Mouse (Mus musculus) CH12.LX (cell line): ENCODE data around the gene Gm13030. TPM values are rescaled to one million over a fixed set of nuclear protein-coding genes. Genes with fewer than 3 reads are reported as not detected.
"Not testable (repeated sequence)": the region's sequence is repeated elsewhere in the genome, so short reads cannot be mapped to it uniquely, and the experiment has no call there.

Experiments used
- DNase-seq: peaks from one replicate; pipeline ENCODE4 v3.0.0-alpha.2; 2013; ENCODE audit errors: extremely low read depth
- H3K27ac ChIP-seq: 2 replicates; pipeline ENCODE4 v1.5.1; 2012; ENCODE audit warnings: low read depth, mild to moderate bottlenecking, control low read depth, moderate library complexity; ENCODE audit not compliant: insufficient read depth
- H3K27me3 ChIP-seq: replicated peaks from 2 replicates; pipeline ENCODE3; 2012; ENCODE audit warnings: inconsistent platforms
- H3K36me3 ChIP-seq, 2 experiments: replicated peaks in 1 of 2; 2 replicates each; pipeline versions ENCODE3 to v1.6.1; 2012; ENCODE audit warnings: inconsistent platforms in 1 of 2, low read length in 1 of 2, mild to moderate bottlenecking in 1 of 2, mixed read lengths in 1 of 2, moderate library complexity in 1 of 2; ENCODE audit not compliant: control insufficient read depth in 1 of 2, insufficient read depth in 1 of 2
- H3K4me1 ChIP-seq, 2 experiments: 2 replicates each; pipeline ENCODE4 v1.6.1; 2012; ENCODE audit warnings: inconsistent platforms in 1 of 2, moderate library complexity in 1 of 2; ENCODE audit not compliant: insufficient read depth in 2 of 2, control insufficient read depth in 1 of 2
- H3K4me2 ChIP-seq: 2 replicates; pipeline ENCODE4 v1.6.1; 2012; ENCODE audit warnings: low read depth, mild to moderate bottlenecking, control low read depth; ENCODE audit not compliant: poor library complexity, insufficient read depth, severe bottlenecking
- H3K4me3 ChIP-seq, 3 experiments: fragments of 150-350 bp in 1 of 3; sonication (generic) in 1 of 3; replicated peaks in 1 of 3; 2 replicates each; pipeline versions ENCODE3 to v1.5.1; 2011 to 2012; ENCODE audit warnings: low read depth in 2 of 3, low read length in 2 of 3, mild to moderate bottlenecking in 2 of 3, moderate library complexity in 2 of 3, control low read depth in 1 of 3, improper control_type of control experiment in 1 of 3, inconsistent platforms in 1 of 3, mixed read lengths in 1 of 3; ENCODE audit not compliant: poor library complexity in 1 of 3
- H3K79me2 ChIP-seq: replicated peaks from 2 replicates; pipeline ENCODE4 v1.6.1; 2012; ENCODE audit warnings: mild to moderate bottlenecking, moderate library complexity; ENCODE audit not compliant: control insufficient read depth, poor library complexity, insufficient read depth, severe bottlenecking; ENCODE audit errors: extremely low read depth
- H3K9ac ChIP-seq: 2 replicates; pipeline ENCODE4 v1.6.1; 2012; ENCODE audit warnings: low read depth, mild to moderate bottlenecking, control low read depth, moderate library complexity; ENCODE audit not compliant: insufficient read depth
- H3K9me3 ChIP-seq: replicated peaks from 2 replicates; pipeline ENCODE3; 2012; ENCODE audit warnings: low read length, inconsistent platforms, mixed read lengths
- CHD2 ChIP-seq: IDR thresholded peaks from 2 replicates; pipeline ENCODE4 v1.6.1; 2011; ENCODE audit warnings: low read length, improper control_type of control experiment
- ELF1 ChIP-seq: IDR thresholded peaks from 2 replicates; pipeline ENCODE4 v1.6.1; 2014; ENCODE audit warnings: low read depth, mild to moderate bottlenecking, inconsistent platforms, low read length, improper control_type of control experiment
- EP300 ChIP-seq: IDR thresholded peaks from 2 replicates; pipeline ENCODE4 v1.6.1; 2011; ENCODE audit warnings: low read length, improper control_type of control experiment
- ETS1 ChIP-seq: conservative IDR thresholded peaks from 2 replicates; pipeline ENCODE4 v1.6.1; 2012; ENCODE audit warnings: low read depth, mild to moderate bottlenecking, inconsistent platforms, low read length, improper control_type of control experiment, moderate library complexity
- GABPA ChIP-seq: IDR thresholded peaks from 2 replicates; pipeline ENCODE4 v1.6.1; 2012; ENCODE audit warnings: low read depth, low read length, improper control_type of control experiment, inconsistent platforms; ENCODE audit not compliant: insufficient replicate concordance
- HCFC1 ChIP-seq: IDR thresholded peaks from 2 replicates; pipeline ENCODE4 v1.6.1; 2012; ENCODE audit warnings: low read depth, mild to moderate bottlenecking, inconsistent platforms, low read length, improper control_type of control experiment
- JUND ChIP-seq: conservative IDR thresholded peaks from 2 replicates; pipeline ENCODE4 v1.6.1; 2011; ENCODE audit warnings: low read depth, low read length, improper control_type of control experiment
- MAZ ChIP-seq: IDR thresholded peaks from 2 replicates; pipeline ENCODE4 v1.6.1; 2012; ENCODE audit warnings: low read depth, mild to moderate bottlenecking, inconsistent platforms, low read length, improper control_type of control experiment, moderate library complexity
- MEF2A ChIP-seq: IDR thresholded peaks from 2 replicates; pipeline ENCODE4 v1.6.1; 2014; ENCODE audit warnings: low read depth, mild to moderate bottlenecking, inconsistent platforms, low read length, improper control_type of control experiment, borderline replicate concordance
- MYC ChIP-seq: IDR thresholded peaks from 2 replicates; pipeline ENCODE4 v1.6.1; 2011; ENCODE audit warnings: low read depth, mild to moderate bottlenecking, improper control_type of control experiment, low read length
- NELFE ChIP-seq: IDR thresholded peaks from 2 replicates; pipeline ENCODE4 v1.6.1; 2011; ENCODE audit warnings: low read depth, low read length, improper control_type of control experiment
- PAX5 ChIP-seq: IDR thresholded peaks from 2 replicates; pipeline ENCODE4 v1.6.1; 2012; ENCODE audit warnings: low read length, inconsistent platforms, mixed read lengths
- POLR2A ChIP-seq: IDR thresholded peaks from 2 replicates; pipeline ENCODE4 v1.6.1; 2011; ENCODE audit warnings: low read depth, mild to moderate bottlenecking, improper control_type of control experiment, low read length
- TBP ChIP-seq: conservative IDR thresholded peaks from 2 replicates; pipeline ENCODE4 v1.6.1; 2011; ENCODE audit warnings: low read depth, low read length, improper control_type of control experiment
- UBTF ChIP-seq: IDR thresholded peaks from 2 replicates; pipeline ENCODE4 v1.6.1; 2012; ENCODE audit warnings: low read depth, mild to moderate bottlenecking, inconsistent platforms, low read length, improper control_type of control experiment, moderate library complexity
- USF2 ChIP-seq: conservative IDR thresholded peaks from 2 replicates; pipeline ENCODE4 v1.6.1; 2011; ENCODE audit warnings: low read depth, low read length, improper control_type of control experiment
- ZC3H11A ChIP-seq: IDR thresholded peaks from 2 replicates; pipeline ENCODE4 v1.6.1; 2012; ENCODE audit warnings: low read depth, mild to moderate bottlenecking, inconsistent platforms, low read length, improper control_type of control experiment
- ZKSCAN1 ChIP-seq: IDR thresholded peaks from 2 replicates; pipeline ENCODE4 v1.6.1; 2012; ENCODE audit warnings: low read depth, inconsistent platforms, low read length, improper control_type of control experiment, borderline replicate concordance
- ZMIZ1 ChIP-seq: IDR thresholded peaks from 2 replicates; pipeline ENCODE4 v1.6.1; 2012; ENCODE audit warnings: low read depth, mild to moderate bottlenecking, inconsistent platforms, low read length, improper control_type of control experiment
- ZNF384 ChIP-seq: IDR thresholded peaks from 2 replicates; pipeline ENCODE4 v1.6.1; 2012; ENCODE audit warnings: low read depth, low read length, improper control_type of control experiment, inconsistent platforms
- dilution Hi-C: fragments of 300-500 bp; cut with MboI; formaldehyde crosslinking; loops from 2 replicates; pipeline ENCODE4 v1.14.3; 2020; ENCODE audit warnings: low sequenced_read_pairs; ENCODE audit not compliant: extremely low pct_unique_long_range_greater_than_20kb, extremely low pct_ligation_motif_present
- in situ Hi-C: fragments of 300-500 bp; cut with MboI; formaldehyde crosslinking; loops from 3 replicates; pipeline ENCODE4 v1.14.3; 2019; ENCODE audit warnings: low sequenced_read_pairs, low pct_ligation_motif_present, low pct_unique_long_range_greater_than_20kb, mixed read lengths
- polyA plus RNA-seq: library from polyadenylated mRNA; unstranded; fragments of >175 nt; gene quantifications from 2 replicates; pipeline ENCODE4 v1.2.1, GENCODE M21; 2012; ENCODE audit warnings: low read depth; ENCODE audit not compliant: insufficient read length
- total RNA-seq, 2 experiments: library from RNA; depleted of rRNA; stranded (reverse); fragments of 300-350 nt in 1 of 2; fragments of >200 nt in 1 of 2; gene quantifications; 2 replicates each; pipeline ENCODE4 v1.2.3; 2012 to 2014

The Gm13030 gene
- total and polyA plus RNA-seq, 3 experiments = not detected

GRCm38 (mm10) chr4:138899361-138899760 lies 25.6 kb upstream of the Gm13030 start:
- no peak for DNase-seq
- H3K9ac ChIP-seq = no peak overlapping the region
- no peak overlapping the region for H3K27ac ChIP-seq
- dilution Hi-C loops = no loop called here
- no peak overlapping the region for H3K4me2 ChIP-seq
- in situ Hi-C loops = no loop called here
- H3K4me1 ChIP-seq = no peaks in the 10 kb centered on the region
- no peaks in the 10 kb centered on the region for H3K27me3 ChIP-seq
- H3K79me2 ChIP-seq = no peaks in the 10 kb centered on the region
- no peaks in the 10 kb centered on the region for H3K9me3 ChIP-seq
- peaks cover 37 to 84% of the 10 kb centered on the region in 2 experiments for H3K36me3 ChIP-seq
- no peak for TF ChIP-seq JUND
- TF ChIP-seq MAZ = no peak
- no peak for TF ChIP-seq GABPA
- no peak for TF ChIP-seq ZC3H11A
- no peak for TF ChIP-seq MYC
- no peak for TF ChIP-seq PAX5
- TF ChIP-seq, all 38 proteins: peak for 0
- H3K4me3 ChIP-seq = no peak overlapping the region

DNA sequence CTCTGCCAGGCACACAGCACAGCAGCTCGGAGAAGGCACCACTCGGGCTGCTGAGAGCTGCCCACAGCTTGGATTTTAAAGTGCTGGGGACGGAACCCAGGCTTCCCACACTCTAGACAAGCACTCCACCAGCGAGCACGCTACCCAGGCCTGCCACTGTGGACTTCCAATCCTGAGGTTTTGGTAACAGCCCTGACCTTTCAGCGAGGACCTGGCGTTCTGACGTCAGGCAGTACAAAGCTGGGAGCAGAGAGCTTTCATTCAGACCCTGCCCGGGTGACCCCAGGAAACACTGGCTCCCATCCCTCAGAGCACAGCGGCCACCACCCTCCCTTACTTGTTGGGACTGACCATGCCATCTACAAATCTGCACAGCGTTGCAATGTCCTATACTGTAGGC lies 20.0 kb upstream of the Gm13030 start:
- in situ Hi-C loops, dilution Hi-C loops, H3K79me2 ChIP-seq, H3K4me3 ChIP-seq, H3K4me2 ChIP-seq, H3K9me3 ChIP-seq, H3K27me3 ChIP-seq, H3K9ac ChIP-seq, H3K4me1 ChIP-seq, DNase-seq, H3K27ac ChIP-seq: not testable (repeated sequence)
- peaks cover 16 to 65% of the 10 kb centered on the region in 2 experiments for H3K36me3 ChIP-seq

GRCm38 (mm10) chr4:138892655-138893054 lies 18.9 kb upstream of the Gm13030 start:
- H3K36me3 ChIP-seq = peaks cover 14 to 53% of the 10 kb centered on the region in 2 experiments
- H3K27ac ChIP-seq = no peak overlapping the region
- TF ChIP-seq HCFC1 (no peak), ZKSCAN1 (no peak), POLR2A (no peak), GABPA (no peak), ETS1 (no peak), ELF1 (no peak), CHD2 (no peak), JUND (no peak), USF2 (no peak), MEF2A (no peak), ZNF384 (no peak), TBP (no peak), PAX5 (no peak), MYC (no peak), UBTF (no peak), NELFE (no peak), EP300 (no peak), ZC3H11A (no peak), ZMIZ1 (no peak)
- TF ChIP-seq, all 38 proteins: peak for 0
- Histone ChIP-seq H3K4me1 (no peaks in the 10 kb centered on the region), H3K4me3 (no peak overlapping the region), H3K9ac (no peak overlapping the region), H3K4me2 (no peak overlapping the region), H3K79me2 (no peaks in the 10 kb centered on the region), H3K9me3 (no peaks in the 10 kb centered on the region), H3K27me3 (no peaks in the 10 kb centered on the region)
- dilution Hi-C loops = no loop called here
- no peak for DNase-seq
- in situ Hi-C loops = no loop called here
